ENCODE assay signal across 8 mouse cellular contexts in the genomic region with DNA sequence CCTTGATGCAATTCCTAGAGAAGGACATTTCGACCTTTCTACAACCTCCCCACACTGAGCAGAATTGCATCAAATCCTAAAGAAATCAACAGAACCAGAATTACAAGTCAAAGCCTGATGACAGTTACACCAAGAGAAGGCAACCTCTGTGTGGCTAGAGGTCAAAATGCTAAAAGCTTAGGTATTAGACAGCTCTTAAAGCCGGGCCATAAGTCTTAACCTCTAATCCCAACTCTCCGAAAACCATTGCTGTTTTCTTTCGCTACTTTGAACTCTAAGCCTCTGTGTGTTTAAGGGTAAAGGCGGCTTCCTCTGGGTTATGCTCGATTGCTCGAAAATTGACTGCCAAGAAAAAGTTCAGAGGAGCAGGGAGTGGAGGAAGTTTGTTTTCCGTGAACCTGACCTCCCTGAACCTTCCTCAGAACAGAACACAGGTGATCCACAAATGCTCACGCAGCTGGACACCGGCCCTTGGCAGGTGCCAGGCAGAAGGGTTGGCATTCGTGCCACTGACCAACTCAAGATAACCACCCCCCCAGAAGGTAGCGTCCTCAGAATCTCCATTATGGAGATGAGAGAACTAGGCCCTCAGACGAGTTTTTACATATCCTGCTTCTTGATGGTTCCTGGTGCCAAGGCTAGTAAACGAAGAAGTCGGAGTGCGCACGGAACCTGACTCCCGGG. TPM values are rescaled to one million over a fixed set of nuclear protein-coding genes. Genes with fewer than 3 reads are reported as not detected.
A peak's percentile ranks its signal among the peaks of the same experiment; 100 is the strongest.
DNase-seq lines count a peak whose midpoint lies in the region; ATAC-seq lines count a peak whose summit lies in the region.

No protein-coding gene starts in this region.

- no peaks in the 10 kb centered on the region for H3K27me3 ChIP-seq in heart, embryonic 11.5 days (ENCODE audit: control insufficient read depth, insufficient read depth, low read length)
- no peaks in the 10 kb centered on the region for H3K27me3 ChIP-seq in neural tube, embryonic 12.5 days (replicated peaks)

- H3K4me3 ChIP-seq in heart, embryonic 11.5 days (ENCODE audit: low read depth, low read length): peak overlapping the region; percentile 63
- H3K4me3 ChIP-seq in neural tube, embryonic 12.5 days: peak overlapping the region; percentile 62

- intact Hi-C loops in heart, postnatal 36 days (cut with DNase I): loop anchor here (10.0 kb wide), 1 partner anchor 603 kb away; no protein-coding TSS in a partner anchor
- intact Hi-C loops in left cerebral cortex, postnatal 4 days (cut with DNase I): loop anchor here (5.0 kb wide), 1 partner anchor 880 kb away; no protein-coding TSS in a partner anchor

- H3K36me3 ChIP-seq in heart, embryonic 11.5 days (ENCODE audit: control insufficient read depth, insufficient read depth, low read length): no peaks in the 10 kb centered on the region
- H3K36me3 ChIP-seq in neural tube, embryonic 12.5 days: no peaks in the 10 kb centered on the region

- H3K4me2 ChIP-seq in heart, embryonic 11.5 days: peak overlapping the region; percentile 70
- peak overlapping the region; percentile 65 for H3K4me2 ChIP-seq in neural tube, embryonic 12.5 days (replicated peaks)

- DNase-seq in heart, postnatal 36 days: no peak
- DNase-seq in CD8-positive naive resting alpha-beta T cell, adult 2 months (ENCODE audit: low read depth in 2 of 2, low spot score in 2 of 2): peak; percentile 5
- peak; percentile 50 for DNase-seq in fat pad, adult 2 months (ENCODE audit: extremely low read depth, low read depth, low spot score)
- peak; percentile 55 to 59 for DNase-seq in kidney, postnatal 36 days
- no peak for DNase-seq in left cerebral cortex, postnatal 4 days
- no peak for DNase-seq in left cerebral cortex, adult 11 months (ENCODE audit: low spot score)

- WGBS in heart, embryonic 11.5 days (ENCODE audit: insufficient replicate concordance): 17% methylated on average over 18 of the region's 18 CpGs
- WGBS in neural tube, embryonic 12.5 days: 28% methylated on average over 18 of the region's 18 CpGs

- H3K9ac ChIP-seq in heart, embryonic 11.5 days (ENCODE audit: low read depth, low read length): peak overlapping the region; percentile 82
- H3K9ac ChIP-seq in neural tube, embryonic 12.5 days: peak overlapping the region; percentile 66

- no peak for ATAC-seq in heart, embryonic 11.5 days (replicated peaks; ENCODE audit: insufficient number of reproducible peaks, low FRiP score, low TSS enrichment)
- 0 out of 2 replicates have a peak, but pooled peaks have one; percentile 12 for ATAC-seq in neural tube, embryonic 12.5 days (ENCODE audit: low FRiP score, low read depth)

- H3K9me3 ChIP-seq in heart, embryonic 11.5 days (replicated peaks; ENCODE audit: control insufficient read depth, low read length): no peaks in the 10 kb centered on the region
- no peaks in the 10 kb centered on the region for H3K9me3 ChIP-seq in neural tube, embryonic 12.5 days

- H3K4me1 ChIP-seq in heart, embryonic 11.5 days (ENCODE audit: control insufficient read depth, insufficient read depth, low read length): no peaks in the 10 kb centered on the region; the same call in 1 of the 2 replicates
- no peaks in the 10 kb centered on the region for H3K4me1 ChIP-seq in neural tube, embryonic 12.5 days

- peak overlapping the region; percentile 93 for H3K27ac ChIP-seq in heart, embryonic 11.5 days (ENCODE audit: low read depth, low read length)
- H3K27ac ChIP-seq in neural tube, embryonic 12.5 days: 0 out of 2 replicates have a peak overlapping the region, but pooled peaks have one; percentile 66

RNA-seq across cellular contexts. Expression of gene Pdha1, which starts 0.9 kb away (rescaled TPM):
- polyA plus RNA-seq in heart, embryonic 11.5 days (2014; fragmentation: Nextera tagmentation; extraction: Ambion mirVana): 216 and 254 TPM in 2 replicates
- total RNA-seq in heart, postnatal 36 days (2021): 1,000 to 10,000 TPM; 1,112 to 1,227 TPM
- 86.6 and 100 TPM in 2 replicates for polyA plus RNA-seq in neural tube, embryonic 12.5 days (2016; fragmentation: Nextera tagmentation; extraction: Ambion mirVana)
- 100 to 1,000 TPM; 210 to 214 TPM for total RNA-seq in left cerebral cortex, postnatal 4 days (2021)

Comparison
In these comparisons a context has a peak if more than half of its experiments do, and no peak if none do; other contexts are left out.
1. DNase-seq: peak in CD8-positive naive resting alpha-beta T cell, adult 2 months (2 of 2), fat pad, adult 2 months (single experiment) and kidney, postnatal 36 days (2 of 2); none in heart, postnatal 36 days (0 of 2), left cerebral cortex, postnatal 4 days (single experiment) and left cerebral cortex, adult 11 months (single experiment).
2. RNA of gene Pdha1, which starts 0.9 kb away (total RNA-seq): 1,112 to 1,227 TPM in heart, postnatal 36 days; 210 to 214 TPM in left cerebral cortex, postnatal 4 days; every median in the first group is over 4 times any median in the second.